Mouse (Mus musculus) liver, embryonic 16.5 days (tissue): ENCODE measurements around the gene Man2c1. TPM values are rescaled to one million over a fixed set of nuclear protein-coding genes. Genes with fewer than 3 reads are reported as not detected.
A peak's percentile ranks its signal among the peaks of the same experiment; 100 is the strongest.

ENCODE experiments used
- ATAC-seq: fragments of 200-750 bp; cut with Nextera tagmentation; 2 replicates; pipeline ENCODE4 v1.8.0; 2017; ENCODE audit warnings: low read depth, mild to moderate bottlenecking, moderate number of reproducible peaks, moderate library complexity
- H3K27ac ChIP-seq: fragments of 300-500 bp; sonication (generic); 2 replicates; pipeline ENCODE4 v1.5.1; 2014; ENCODE audit warnings: mild to moderate bottlenecking, low read length
- H3K27me3 ChIP-seq: fragments of 300-500 bp; sonication (generic); 2 replicates; pipeline ENCODE4 v1.6.1; 2014; ENCODE audit warnings: low read depth, low read length, mixed read lengths; ENCODE audit not compliant: control insufficient read depth, insufficient read depth
- H3K36me3 ChIP-seq: fragments of 300-500 bp; sonication (generic); 2 replicates; pipeline ENCODE4 v1.6.1; 2014; ENCODE audit warnings: mild to moderate bottlenecking; ENCODE audit not compliant: control insufficient read depth, insufficient read depth
- H3K4me1 ChIP-seq: fragments of 300-500 bp; sonication (generic); 2 replicates; pipeline ENCODE4 v1.6.1; 2014; ENCODE audit warnings: low read depth, low read length, mixed read lengths; ENCODE audit not compliant: control insufficient read depth
- H3K4me2 ChIP-seq: fragments of 300-500 bp; sonication (generic); 2 replicates; pipeline ENCODE4 v1.6.1; 2014; ENCODE audit warnings: low read depth, low read length, mixed read lengths
- H3K4me3 ChIP-seq: fragments of 300-500 bp; sonication (generic); 2 replicates; pipeline ENCODE4 v1.5.1; 2014; ENCODE audit warnings: low read depth, mild to moderate bottlenecking, low read length
- H3K9ac ChIP-seq: fragments of 300-500 bp; sonication (generic); 2 replicates; pipeline ENCODE4 v1.6.1; 2014; ENCODE audit warnings: low read depth, low read length
- H3K9me3 ChIP-seq: fragments of 300-500 bp; sonication (generic); replicated peaks from 2 replicates; pipeline ENCODE4 v1.6.1; 2016; ENCODE audit warnings: low read length; ENCODE audit not compliant: control insufficient read depth
- WGBS: fragments of 180-500 bp; shearing (Covaris S2); extraction: QIAGEN DNeasy Blood & Tissue Kit; methylation state at CpG from one replicate; pipeline ENCODE4 v1.1.7; 2014; ENCODE audit not compliant: insufficient replicate concordance; 5-methylcytosine and 5-hydroxymethylcytosine counted together
- polyA plus RNA-seq: library from polyadenylated mRNA; unstranded; fragments of >200 nt; fragmentation: Nextera tagmentation; extraction: Ambion mirVana; gene quantifications from 2 replicates; pipeline ENCODE4 v1.2.1, GENCODE M21; 2015

Gene Man2c1
- polyA plus RNA-seq = 18.6 and 21.2 TPM in 2 replicates

- peak; percentile 91 for ATAC-seq
These were observed at the start of gene Man2c1 for GRCm38 (mm10) chr9:57130577-57131433. Man2c1 (plus strand) TSS chr9:57130690.

DNA sequence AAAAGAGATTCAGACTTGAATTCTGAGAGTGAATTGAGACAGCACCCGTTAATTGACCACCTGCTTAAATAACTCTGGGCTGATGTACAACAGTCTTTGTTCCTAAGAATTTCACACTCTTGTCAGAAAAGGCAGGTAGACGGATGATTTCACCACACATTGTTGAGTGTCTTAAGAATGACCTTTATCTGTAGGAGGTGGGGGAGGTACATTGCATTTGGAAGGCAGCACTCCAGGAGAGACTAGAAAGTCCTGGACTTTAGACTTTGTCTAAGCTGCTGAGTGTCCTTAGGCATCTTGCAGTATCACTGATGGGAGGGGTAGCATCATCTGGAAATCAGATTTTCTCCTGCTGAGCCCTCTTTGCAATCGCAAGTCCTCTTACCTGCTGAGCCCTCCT, 48.3 kb upstream of the Man2c1 start:
- H3K4me2 ChIP-seq = no peak overlapping the region
- peaks cover 10% of the 10 kb centered on the region for H3K4me1 ChIP-seq
- H3K27me3 ChIP-seq = no peaks in the 10 kb centered on the region
- H3K4me3 ChIP-seq = no peak overlapping the region
- no peaks in the 10 kb centered on the region for H3K9me3 ChIP-seq
- peaks cover 5% of the 10 kb centered on the region; the same call in 1 of the 2 replicates for H3K36me3 ChIP-seq
- no peak overlapping the region for H3K27ac ChIP-seq
- 77% methylated on average over 3 of the region's 3 CpGs for WGBS
- no peak for ATAC-seq
- no peak overlapping the region for H3K9ac ChIP-seq

More at GRCm38 (mm10) chr9:57130577-57131433, at the start of gene Man2c1:
- Histone ChIP-seq H3K36me3 (peaks cover 13% of the 10 kb centered on the region), H3K27ac (peak within 1 kb of the TSS; percentile 95), H3K9me3 (no peaks in the 10 kb centered on the region), H3K9ac (peak within 1 kb of the TSS; percentile 79), H3K4me2 (peak within 1 kb of the TSS; percentile 99), H3K4me3 (peak within 1 kb of the TSS; percentile 79), H3K4me1 (peaks cover 9% of the 10 kb centered on the region), H3K27me3 (no peaks in the 10 kb centered on the region)
- under 1% methylated on average over 58 of the region's 58 CpGs for WGBS

DNA sequence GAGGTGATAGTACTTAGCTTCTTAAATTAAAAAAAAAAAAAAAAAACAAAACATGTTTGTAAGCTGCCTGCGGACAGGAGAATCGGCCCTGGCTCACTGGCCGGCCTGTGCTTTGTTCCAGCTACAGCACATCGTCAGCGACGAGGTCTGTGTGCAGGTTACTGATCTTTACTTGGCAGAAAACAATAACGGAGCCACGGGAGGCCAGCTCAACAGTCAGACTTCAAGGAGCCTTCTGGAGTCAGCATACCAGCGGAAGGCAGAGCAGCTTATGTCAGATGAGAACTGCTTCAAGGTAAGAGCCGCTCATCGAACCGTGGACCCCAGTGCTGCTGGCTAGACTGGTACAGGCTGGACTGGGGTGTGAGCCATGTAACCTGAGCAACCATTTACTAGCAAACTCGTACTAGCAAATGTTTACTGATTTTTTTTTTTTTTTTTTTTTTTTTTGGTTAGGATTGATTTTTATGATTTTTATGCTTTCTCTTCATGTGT, 13.2 kb upstream of the Man2c1 start:
- H3K9ac ChIP-seq = no peak overlapping the region
- no peak overlapping the region for H3K4me3 ChIP-seq
- H3K27ac ChIP-seq = no peak overlapping the region
- peaks cover 49% of the 10 kb centered on the region for H3K36me3 ChIP-seq
- H3K27me3 ChIP-seq = no peaks in the 10 kb centered on the region
- H3K4me2 ChIP-seq = no peak overlapping the region
- no peak for ATAC-seq
- H3K4me1 ChIP-seq = no peaks in the 10 kb centered on the region
- WGBS = 92% methylated on average over 13 of the region's 13 CpGs
- no peaks in the 10 kb centered on the region for H3K9me3 ChIP-seq

DNA sequence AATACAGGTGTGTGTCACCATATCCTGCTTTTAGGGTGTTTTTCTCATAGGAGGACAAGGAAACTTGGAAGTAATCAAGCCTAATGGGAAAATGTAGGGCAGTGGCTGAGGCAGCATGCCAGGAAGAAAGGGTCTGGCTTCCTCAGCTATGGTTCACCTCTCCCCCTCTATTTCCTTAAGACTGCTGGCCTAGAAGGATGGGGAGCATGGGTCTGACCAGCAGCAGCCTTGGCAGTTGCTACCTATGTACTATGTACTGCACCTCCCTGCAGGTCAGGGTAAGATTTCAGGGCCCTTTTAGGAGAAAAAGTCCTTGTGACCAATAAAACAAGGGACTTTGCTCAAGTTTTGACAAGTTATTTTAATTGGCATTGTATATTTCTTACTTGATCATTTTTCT, 849 bp upstream of the Man2c1 start:
- H3K36me3 ChIP-seq = peaks cover 21% of the 10 kb centered on the region
- H3K9ac ChIP-seq = no peak overlapping the region; the same call in 1 of the 2 replicates
- no peak overlapping the region for H3K27ac ChIP-seq
- peaks cover 9% of the 10 kb centered on the region for H3K4me1 ChIP-seq
- H3K27me3 ChIP-seq = no peaks in the 10 kb centered on the region
- H3K9me3 ChIP-seq = no peaks in the 10 kb centered on the region
- peak overlapping the region; percentile 79 for H3K4me3 ChIP-seq
- ATAC-seq = no peak
- H3K4me2 ChIP-seq = peak overlapping the region; percentile 99

DNA sequence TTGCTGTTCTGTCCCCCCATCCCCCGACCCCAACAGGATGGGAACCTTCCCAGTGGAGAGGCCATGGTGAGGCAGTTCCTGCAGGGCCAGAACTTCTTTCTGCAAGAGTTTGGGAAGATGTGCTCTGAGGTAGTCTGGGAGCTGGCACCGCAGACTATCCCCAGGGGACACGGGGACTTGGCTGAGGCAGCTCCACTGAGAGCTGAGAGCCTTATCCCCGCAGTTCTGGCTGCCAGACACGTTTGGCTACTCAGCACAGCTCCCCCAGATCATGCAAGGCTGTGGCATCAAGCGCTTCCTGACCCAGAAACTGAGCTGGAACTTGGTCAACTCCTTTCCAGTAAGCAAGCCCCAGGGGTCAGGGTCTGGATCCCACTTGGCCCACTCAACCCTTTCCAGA, 6.8 kb downstream of the Man2c1 start:
- 69% methylated on average over 6 of the region's 6 CpGs for WGBS
- H3K36me3 ChIP-seq = peaks cover 10% of the 10 kb centered on the region

DNA sequence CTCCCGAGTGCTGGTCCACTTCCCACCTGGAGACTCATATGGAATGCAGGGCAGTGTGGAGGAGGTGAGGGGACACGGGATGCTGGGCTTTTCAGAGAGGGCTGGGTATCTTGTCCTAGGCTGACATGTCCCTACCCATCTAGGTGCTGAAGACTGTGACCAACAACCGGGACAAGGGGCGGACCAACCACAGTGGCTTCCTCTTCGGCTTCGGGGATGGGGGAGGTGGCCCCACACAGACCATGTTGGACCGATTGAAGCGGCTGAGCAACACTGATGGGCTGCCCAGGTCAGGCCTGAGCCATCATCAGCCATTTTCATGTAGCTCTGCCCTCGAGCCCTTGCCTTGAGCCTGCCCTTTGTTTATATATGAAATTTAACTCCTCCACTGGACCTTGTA, 7.3 kb downstream of the Man2c1 start:
- no peaks in the 10 kb centered on the region for H3K27me3 ChIP-seq
- H3K27ac ChIP-seq = no peak overlapping the region
- H3K36me3 ChIP-seq = peaks cover 10% of the 10 kb centered on the region
- no peak overlapping the region for H3K4me3 ChIP-seq
- no peak overlapping the region for H3K9ac ChIP-seq
- no peaks in the 10 kb centered on the region for H3K4me1 ChIP-seq
- ATAC-seq = no peak
- H3K4me2 ChIP-seq = no peak overlapping the region
- 72% methylated on average over 9 of the region's 9 CpGs for WGBS
- H3K9me3 ChIP-seq = no peaks in the 10 kb centered on the region

More for the DNA sequence above, 6.8 kb downstream of the Man2c1 start:
- Histone ChIP-seq H3K27me3 (no peaks in the 10 kb centered on the region), H3K4me2 (no peak overlapping the region), H3K9ac (no peak overlapping the region), H3K27ac (no peak overlapping the region), H3K9me3 (no peaks in the 10 kb centered on the region), H3K4me3 (no peak overlapping the region), H3K4me1 (no peaks in the 10 kb centered on the region)
- no peak for ATAC-seq

- no peak for ATAC-seq
- Histone ChIP-seq H3K27me3 (no peaks in the 10 kb centered on the region), H3K4me2 (no peak overlapping the region), H3K4me3 (no peak overlapping the region), H3K36me3 (peaks cover 10% of the 10 kb centered on the region), H3K27ac (no peak overlapping the region), H3K9me3 (no peaks in the 10 kb centered on the region), H3K4me1 (no peaks in the 10 kb centered on the region), H3K9ac (no peak overlapping the region)
- WGBS = 83% methylated on average over 6 of the region's 6 CpGs
These were observed 8.0 kb downstream of the Man2c1 start for GRCm38 (mm10) chr9:57138507-57138906.

- H3K36me3 ChIP-seq = peaks cover 10% of the 10 kb centered on the region
- no peaks in the 10 kb centered on the region for H3K4me1 ChIP-seq
- 79% methylated on average over 9 of the region's 9 CpGs for WGBS
- no peaks in the 10 kb centered on the region for H3K27me3 ChIP-seq
- H3K27ac ChIP-seq = no peak overlapping the region
- no peak overlapping the region for H3K4me2 ChIP-seq
- H3K9ac ChIP-seq = no peak overlapping the region
- no peaks in the 10 kb centered on the region for H3K9me3 ChIP-seq
- no peak overlapping the region for H3K4me3 ChIP-seq
- no peak for ATAC-seq
These were observed 8.6 kb downstream of the Man2c1 start for GRCm38 (mm10) chr9:57139110-57139509.

- 84% methylated on average over 5 of the region's 5 CpGs for WGBS
- Histone ChIP-seq H3K9me3 (no peaks in the 10 kb centered on the region), H3K4me2 (no peak overlapping the region), H3K9ac (no peak overlapping the region), H3K27me3 (no peaks in the 10 kb centered on the region), H3K4me1 (no peaks in the 10 kb centered on the region), H3K4me3 (no peak overlapping the region), H3K27ac (no peak overlapping the region), H3K36me3 (peaks cover 10% of the 10 kb centered on the region)
- no peak for ATAC-seq
These were observed 9.1 kb downstream of the Man2c1 start for GRCm38 (mm10) chr9:57139571-57139970.
